Mouse (Mus musculus) mouse embryonic stem cell (cell line): ENCODE data around the gene Lrrc56.

Experiments
- in situ Hi-C, 2 experiments: fragments of 300-500 bp; cut with MboI; formaldehyde crosslinking; loops; 1 replicate in 1 of 2; 3 replicates in 1 of 2; pipeline ENCODE4 v1.14.3; 2019 to 2020; ENCODE audit warnings: low sequenced_read_pairs in 2 of 2, low pct_unique_long_range_greater_than_20kb in 1 of 2, mixed read lengths in 1 of 2; ENCODE audit not compliant: unreplicated experiment in 1 of 2

The Lrrc56 gene

GRCm38 (mm10) chr7:141188733-141189132 is 5.2 kb upstream of the Lrrc56 start:
- in situ Hi-C loops, result loop anchor here in 1 of 2 experiments (25.0 kb wide), 1 partner anchor 276 kb away; the partner anchor contains the start of genes Cox8b and Nlrp6

DNA sequence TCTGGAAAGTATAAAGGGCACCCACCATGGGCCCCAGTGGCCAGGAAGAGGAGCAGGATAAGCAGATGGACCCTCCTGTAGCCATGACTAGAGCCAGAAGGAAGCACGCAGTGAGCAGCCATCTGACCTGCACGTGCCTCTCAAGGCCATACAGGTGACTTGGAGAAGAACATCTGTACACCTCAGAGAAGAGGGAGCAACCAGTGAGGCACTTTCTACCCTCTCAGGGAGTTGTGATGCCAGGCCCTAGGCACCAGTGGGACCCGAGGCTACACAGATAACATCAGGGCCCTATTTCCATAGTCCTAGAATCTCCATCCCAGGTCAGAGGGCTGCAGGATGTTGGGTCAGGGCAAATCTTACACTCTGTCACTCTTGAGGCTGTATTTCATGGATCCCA is 3.7 kb upstream of the Lrrc56 start:
- in situ Hi-C loops, result loop anchor here in 1 of 2 experiments (25.0 kb wide), 1 partner anchor 278 kb away; the partner anchor contains the start of genes Cox8b and Nlrp6

DNA sequence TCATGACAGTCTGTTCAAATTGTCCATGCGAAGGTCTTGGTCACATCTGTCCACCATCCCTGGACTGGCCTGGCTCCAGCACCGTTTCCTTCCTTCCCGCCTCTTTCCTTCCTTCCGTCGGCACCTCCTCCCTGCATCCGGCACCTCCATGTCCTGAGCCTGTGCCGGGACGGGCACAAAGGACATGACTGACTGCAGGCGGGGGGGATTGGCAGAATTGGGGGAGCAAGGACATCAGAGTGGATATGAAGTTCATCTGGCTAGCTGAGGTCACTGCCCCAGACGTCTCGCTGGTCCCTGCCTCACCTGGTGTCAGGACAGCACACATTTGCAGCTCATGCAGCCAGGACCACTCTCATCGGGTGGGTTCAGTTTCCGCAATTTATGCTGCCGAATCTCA is 2.9 kb upstream of the Lrrc56 start:
- in situ Hi-C loops, result loop anchor here in 1 of 2 experiments (25.0 kb wide), 1 partner anchor 279 kb away; the partner anchor contains the start of genes Cox8b and Nlrp6

- in situ Hi-C loops, result loop anchor here in 1 of 2 experiments (25.0 kb wide), 1 partner anchor 280 kb away; the partner anchor contains the start of genes Cox8b and Nlrp6
These were observed 1.9 kb upstream of the Lrrc56 start for GRCm38 (mm10) chr7:141191796-141192685.

DNA sequence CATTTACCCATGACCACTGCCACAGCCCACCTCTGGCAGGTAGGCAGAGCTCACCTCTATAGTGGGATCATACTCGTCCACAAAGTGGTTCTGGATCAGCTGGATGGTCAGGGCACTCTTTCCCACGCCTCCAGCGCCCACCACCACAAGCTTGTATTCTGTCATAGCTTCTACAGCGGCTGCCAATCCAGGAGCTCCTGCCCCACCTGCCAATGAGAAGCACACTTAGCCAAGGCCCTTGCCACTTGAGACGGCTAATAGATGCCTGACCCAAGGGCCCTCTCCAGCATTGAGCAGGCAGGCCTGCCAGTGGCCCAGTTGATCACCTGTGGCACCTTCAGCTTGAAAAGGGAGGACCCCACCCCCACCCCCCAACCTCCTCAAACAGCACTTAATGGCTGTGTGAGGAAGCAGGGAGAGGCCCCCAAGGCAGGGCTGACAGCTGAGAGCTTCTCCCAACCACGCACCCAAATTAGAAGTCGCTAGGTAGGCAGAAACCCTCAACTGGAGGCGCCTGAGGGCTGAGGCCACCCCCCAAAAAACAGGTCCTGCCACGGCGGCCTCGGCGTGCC is 1.1 kb upstream of the Lrrc56 start:
- in situ Hi-C loops, result loop anchor here in 1 of 2 experiments (25.0 kb wide), 1 partner anchor 281 kb away; the partner anchor contains the start of genes Cox8b and Nlrp6

GRCm38 (mm10) chr7:141193348-141193856 is 555 bp upstream of the Lrrc56 start:
- in situ Hi-C loops, result loop anchor here in 1 of 2 experiments (25.0 kb wide), 1 partner anchor 281 kb away; the partner anchor contains the start of genes Cox8b and Nlrp6

- in situ Hi-C loops, result loop anchor here in 1 of 2 experiments (25.0 kb wide), 1 partner anchor 282 kb away; the partner anchor contains the start of genes Cox8b and Nlrp6
These were observed 452 bp downstream of the Lrrc56 start for GRCm38 (mm10) chr7:141194409-141194808.

DNA sequence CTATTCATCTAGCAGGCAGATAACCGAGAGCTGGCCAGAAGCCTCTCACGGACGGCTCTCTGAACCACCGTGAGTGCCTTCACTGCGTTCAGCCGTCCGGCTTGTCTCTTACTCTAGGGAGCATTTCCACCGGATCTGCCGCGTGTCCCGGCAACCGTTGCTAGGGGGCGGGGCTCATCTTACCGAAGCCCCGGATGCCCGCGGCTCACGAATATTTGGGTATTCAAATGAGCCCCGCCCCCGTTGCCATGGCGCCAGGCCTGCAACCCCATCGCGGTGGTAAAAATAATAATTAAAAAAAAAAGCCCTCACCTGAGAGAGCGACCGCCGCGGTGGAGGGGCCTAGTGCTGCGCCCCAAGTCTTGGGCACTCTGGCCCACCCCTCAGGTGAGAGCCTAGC is 873 bp downstream of the Lrrc56 start:
- in situ Hi-C loops, result loop anchor here in 1 of 2 experiments (25.0 kb wide), 1 partner anchor 283 kb away; the partner anchor contains the start of genes Cox8b and Nlrp6

DNA sequence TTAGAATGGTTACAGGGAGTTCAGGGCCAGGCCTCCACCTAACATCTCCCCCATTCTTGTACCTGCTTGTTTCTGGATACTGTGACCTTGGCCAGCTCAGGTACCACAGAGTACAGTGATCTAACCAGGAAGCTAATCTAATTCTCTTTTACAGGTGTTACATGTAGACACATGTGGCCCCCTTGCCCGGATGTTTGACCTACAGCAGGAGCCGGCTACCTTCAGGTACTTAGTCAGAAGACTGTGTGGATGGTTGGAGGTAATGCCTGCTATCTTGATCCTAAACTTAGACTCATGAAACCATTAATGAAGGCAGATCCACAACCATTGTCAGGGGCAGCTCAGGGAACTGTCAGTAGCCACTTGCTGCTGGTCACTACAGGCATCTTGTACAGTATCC is 1.8 kb downstream of the Lrrc56 start:
- in situ Hi-C loops, result loop anchor here in 1 of 2 experiments (25.0 kb wide), 1 partner anchor 283 kb away; the partner anchor contains the start of genes Cox8b and Nlrp6

- in situ Hi-C loops, result loop anchor here in 1 of 2 experiments (25.0 kb wide), 1 partner anchor 284 kb away; the partner anchor contains the start of genes Cox8b and Nlrp6
These were observed 2.8 kb downstream of the Lrrc56 start for GRCm38 (mm10) chr7:141196619-141197282.

GRCm38 (mm10) chr7:141198121-141198520 is 4.2 kb downstream of the Lrrc56 start:
- in situ Hi-C loops, result loop anchor here in 1 of 2 experiments (25.0 kb wide), 1 partner anchor 286 kb away; the partner anchor contains the start of genes Cox8b and Nlrp6

DNA sequence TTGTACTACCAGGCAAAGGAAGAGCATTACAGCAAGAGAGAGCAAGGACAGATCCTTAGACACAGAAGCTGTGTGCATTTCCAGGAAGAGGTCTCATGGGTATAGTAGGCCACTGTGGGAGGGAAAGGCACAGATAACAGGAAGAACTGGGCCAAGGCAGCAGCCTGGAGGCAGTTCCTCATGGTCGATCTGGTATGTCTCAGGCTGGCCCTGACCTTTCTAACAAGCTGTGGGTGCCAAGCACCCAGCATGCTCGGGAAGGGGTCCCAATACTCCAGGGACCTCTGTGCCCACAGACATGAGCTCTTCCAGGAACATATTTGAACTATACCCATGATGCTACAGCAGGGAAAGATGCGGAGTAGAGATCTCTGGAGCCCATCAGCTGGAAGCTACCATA is 10.6 kb downstream of the Lrrc56 start:
- in situ Hi-C loops, result no loop called here

DNA sequence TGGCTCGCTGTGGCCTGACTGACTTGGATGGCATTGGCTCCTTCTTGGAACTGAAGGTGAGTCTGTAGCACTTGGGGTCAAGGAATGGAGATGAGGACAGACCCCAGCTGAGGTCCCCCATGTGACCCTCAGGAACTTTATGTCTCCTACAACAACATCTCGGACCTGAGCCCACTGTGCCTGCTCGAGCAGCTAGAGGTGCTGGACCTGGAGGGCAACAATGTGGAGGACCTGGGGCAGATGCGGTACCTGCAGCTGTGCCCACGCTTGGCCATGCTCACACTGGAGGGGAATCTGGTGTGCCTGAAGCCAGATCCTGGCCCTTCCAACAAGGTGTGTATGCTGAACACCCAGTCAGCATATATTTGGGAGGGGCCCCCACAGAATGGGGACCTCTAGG is 11.5 kb downstream of the Lrrc56 start:
- in situ Hi-C loops, result no loop called here

DNA sequence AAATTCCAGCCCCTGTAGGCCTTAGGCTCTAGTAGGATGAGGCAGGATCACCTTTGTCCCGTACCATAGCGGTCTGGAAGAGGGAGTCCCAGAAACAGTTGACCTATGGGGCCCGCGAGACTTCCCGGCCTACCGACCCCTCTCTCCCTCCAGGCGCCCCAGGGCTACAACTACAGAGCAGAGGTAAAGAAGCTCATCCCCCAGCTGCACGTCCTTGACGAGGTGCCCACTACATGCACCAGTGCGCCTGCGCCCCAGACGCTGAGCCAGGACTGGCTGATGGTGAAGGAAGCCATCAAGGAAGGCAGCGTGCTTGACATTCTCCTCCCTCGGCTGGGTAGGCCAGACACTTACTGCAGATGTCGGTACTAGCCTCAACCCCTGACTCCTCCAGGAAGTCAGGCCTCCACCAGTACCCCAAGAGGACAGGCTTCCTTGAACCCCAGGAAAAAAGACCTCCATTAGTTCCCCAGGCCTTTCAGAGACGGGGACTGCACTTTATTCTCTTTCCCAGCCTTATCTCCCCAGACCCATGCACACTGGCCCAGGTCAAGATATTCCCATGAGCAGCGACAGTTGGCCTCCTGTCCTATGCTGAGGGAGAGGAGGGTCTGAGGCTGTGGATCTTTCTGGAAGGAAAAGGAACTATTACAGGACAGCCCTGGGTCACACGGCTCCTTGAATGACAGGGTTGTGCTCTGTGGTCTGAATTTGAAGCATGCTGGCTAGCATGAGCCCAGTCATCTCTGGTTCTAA is 12.4 kb downstream of the Lrrc56 start:
- in situ Hi-C loops, result no loop called here

DNA sequence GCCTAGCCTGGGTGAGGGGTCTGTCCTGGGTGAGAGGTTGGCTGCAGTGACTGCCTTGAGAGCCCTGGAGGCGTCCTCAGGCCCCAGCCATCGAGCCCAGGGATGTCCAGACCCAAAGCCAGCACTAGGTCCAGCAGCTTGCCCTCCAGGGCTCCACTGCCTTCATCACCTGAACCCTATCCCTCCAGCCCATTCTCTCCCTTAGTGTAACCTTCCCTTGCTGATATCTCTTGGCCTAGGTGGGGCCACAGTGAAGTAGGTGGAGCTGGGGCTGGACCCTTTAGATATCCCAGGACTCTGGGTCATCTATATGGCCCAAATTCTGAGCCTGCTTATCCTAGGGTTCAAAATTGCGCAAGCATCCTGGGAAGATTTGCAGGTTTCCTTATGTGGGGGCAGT is 15.6 kb downstream of the Lrrc56 start:
- in situ Hi-C loops, result no loop called here

GRCm38 (mm10) chr7:141210137-141210536 is 16.2 kb downstream of the Lrrc56 start:
- in situ Hi-C loops, result no loop called here

DNA sequence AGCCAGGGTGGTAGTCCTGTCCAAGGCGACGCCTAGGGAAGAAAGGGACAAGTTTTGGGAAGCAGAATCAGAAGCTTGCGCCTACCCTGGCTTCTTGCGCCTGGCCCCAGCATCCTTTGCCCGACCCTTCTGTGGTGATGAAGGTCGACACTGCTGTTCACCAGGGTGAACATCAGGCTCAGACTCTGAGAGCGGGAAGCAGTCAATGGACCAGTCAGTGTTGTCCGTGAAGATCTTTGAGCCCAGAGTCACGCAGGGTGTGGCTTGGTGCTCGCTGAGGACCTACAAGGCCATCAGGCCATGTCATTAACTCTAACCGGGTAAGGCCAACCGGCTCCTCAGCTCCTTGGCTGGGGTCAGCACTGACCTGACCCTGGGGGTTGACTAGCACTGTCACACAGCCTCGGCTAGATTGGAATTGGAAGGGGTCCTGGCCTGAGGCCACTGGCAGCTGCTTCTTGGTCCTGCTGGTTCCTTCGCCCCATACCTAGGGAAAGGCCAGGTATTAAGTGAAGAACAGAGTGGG is 16.7 kb downstream of the Lrrc56 start:
- in situ Hi-C loops, result no loop called here
